Mouse (Mus musculus) C2C12 (cell line): ENCODE results near the gene Relt. TPM values are rescaled to one million over a fixed set of nuclear protein-coding genes. Genes with fewer than 3 reads are reported as not detected.

Source experiments
- H3K27me3 ChIP-seq: one replicate; pipeline ENCODE4 v1.6.1; 2011; ENCODE audit not compliant: control insufficient read depth, insufficient read depth, insufficient read length
- H3K36me3 ChIP-seq: one replicate; pipeline ENCODE4 v1.6.1; 2011; ENCODE audit not compliant: control insufficient read depth, insufficient read depth
- H3K4me3 ChIP-seq: one replicate; pipeline ENCODE4 v1.5.1; 2011; ENCODE audit warnings: mild to moderate bottlenecking, control low read depth; ENCODE audit not compliant: poor library complexity, insufficient read depth, severe bottlenecking
- H3K79me2 ChIP-seq: one replicate; pipeline ENCODE4 v1.6.1; 2011; ENCODE audit not compliant: control insufficient read depth, insufficient read depth
- H3K79me3 ChIP-seq: one replicate; pipeline ENCODE4 v1.6.1; 2011; ENCODE audit warnings: low read depth, control low read depth
- H3ac ChIP-seq: one replicate; pipeline ENCODE3; 2011; ENCODE audit warnings: low read depth; ENCODE audit not compliant: control insufficient read depth, insufficient read length
- CEBPB ChIP-seq: IDR thresholded peaks from one replicate; pipeline ENCODE4 v1.6.1; 2011; ENCODE audit warnings: low read depth, mild to moderate bottlenecking, control low read depth, moderate library complexity
- CTCF ChIP-seq: IDR thresholded peaks from one replicate; pipeline ENCODE4 v1.5.1; 2011; ENCODE audit not compliant: control insufficient read depth, insufficient read depth, insufficient read length
- FOSL1 ChIP-seq: IDR thresholded peaks from one replicate; pipeline ENCODE4 v1.8.0; 2011; ENCODE audit warnings: mild to moderate bottlenecking, low read length; ENCODE audit not compliant: poor library complexity, insufficient read depth, severe bottlenecking
- MAX ChIP-seq: IDR thresholded peaks from one replicate; pipeline ENCODE4 v1.6.1; 2011; ENCODE audit warnings: mild to moderate bottlenecking, control low read depth
- MYOD1 ChIP-seq: IDR thresholded peaks from one replicate; pipeline ENCODE4 v1.6.1; 2011; ENCODE audit warnings: low read depth; ENCODE audit not compliant: control insufficient read depth, insufficient read length
- MYOG ChIP-seq: IDR thresholded peaks from one replicate; pipeline ENCODE4 v1.6.1; 2011; ENCODE audit not compliant: control insufficient read depth, insufficient read length; ENCODE audit errors: extremely low read depth
- USF1 ChIP-seq: IDR thresholded peaks from one replicate; pipeline ENCODE4 v1.6.1; 2011; ENCODE audit warnings: low read depth, mild to moderate bottlenecking, control low read depth, moderate library complexity
- polyA plus RNA-seq: library from polyadenylated mRNA; unstranded; fragments of >200 nt; fragmentation: generic; extraction: Trizol; gene quantifications from one replicate; pipeline ENCODE4 v1.2.1, GENCODE M21; 2012; ENCODE audit warnings: missing spikeins

Gene Relt
- polyA plus RNA-seq, 1 experiment = 23.7 TPM

DNA sequence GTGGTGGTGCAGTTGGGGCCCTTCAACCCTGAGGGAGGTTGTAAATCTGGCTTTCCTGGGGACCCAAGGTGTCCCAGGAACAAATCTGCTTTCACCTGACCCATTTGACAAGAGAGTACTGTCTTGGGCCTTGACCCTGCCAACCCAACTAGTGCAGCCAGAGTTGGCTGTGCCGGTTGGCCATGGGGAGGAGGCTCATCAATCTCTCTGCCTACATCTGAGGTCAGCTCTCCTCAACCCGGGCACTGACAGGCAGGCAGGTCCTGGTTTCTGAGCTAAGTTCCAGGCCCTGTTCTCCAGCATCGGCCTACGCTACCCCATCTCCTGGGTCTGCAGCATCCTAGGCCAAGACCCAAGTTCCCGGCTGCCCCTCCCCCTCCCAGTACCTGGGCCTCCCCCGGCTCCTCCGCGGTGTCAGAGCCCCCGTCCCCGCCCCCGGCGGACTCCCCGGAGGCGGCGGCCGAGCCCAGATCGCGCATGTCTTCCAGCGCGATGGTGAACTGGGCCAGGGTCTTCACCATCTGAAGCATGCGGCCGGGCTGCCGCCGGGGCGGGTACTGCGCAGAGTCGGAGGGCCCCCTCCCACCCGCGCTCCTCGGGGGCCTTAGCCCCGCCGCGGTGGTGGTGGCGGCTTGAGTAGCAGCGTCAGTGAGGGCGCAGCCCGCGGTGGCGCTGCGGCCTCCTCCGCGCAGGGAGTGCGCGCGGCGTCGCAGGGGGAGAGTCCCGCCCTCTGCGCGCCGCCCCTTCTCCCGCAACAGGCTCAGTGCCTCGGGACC lies 31.0 kb upstream of the Relt start:
- H3K79me2 ChIP-seq = peaks cover 52% of the 10 kb centered on the region
- H3K4me3 ChIP-seq = no peak overlapping the region
- TF ChIP-seq CEBPB (no peak), MAX (no peak), MYOG (no peak), USF1 (no peak), CTCF (no peak), FOSL1 (no peak)
- no peaks in the 10 kb centered on the region for H3K36me3 ChIP-seq
- no peaks in the 10 kb centered on the region for H3K27me3 ChIP-seq
- no peak overlapping the region for H3ac ChIP-seq
- peaks cover 11% of the 10 kb centered on the region for H3K79me3 ChIP-seq

GRCm38 (mm10) chr7:100893249-100894056 lies 30.2 kb upstream of the Relt start:
- no peak overlapping the region for H3K4me3 ChIP-seq
- peaks cover 11% of the 10 kb centered on the region for H3K79me3 ChIP-seq
- H3K79me2 ChIP-seq = peaks cover 52% of the 10 kb centered on the region
- no peak overlapping the region for H3ac ChIP-seq
- H3K27me3 ChIP-seq = no peaks in the 10 kb centered on the region
- TF ChIP-seq FOSL1 = no peak
- no peak for TF ChIP-seq MYOD1
- no peak for TF ChIP-seq CTCF
- TF ChIP-seq MYOG = no peak
- no peak for TF ChIP-seq CEBPB
- no peak for TF ChIP-seq MAX
- no peak for TF ChIP-seq USF1
- H3K36me3 ChIP-seq = no peaks in the 10 kb centered on the region

- H3K79me3 ChIP-seq = no peaks in the 10 kb centered on the region
- no peaks in the 10 kb centered on the region for H3K79me2 ChIP-seq
- H3K27me3 ChIP-seq = no peaks in the 10 kb centered on the region
- no peak overlapping the region for H3K4me3 ChIP-seq
- H3K36me3 ChIP-seq = peaks cover 15% of the 10 kb centered on the region
- TF ChIP-seq CEBPB (no peak), FOSL1 (no peak), MYOG (no peak), MAX (no peak), CTCF (peak; percentile 17)
- H3ac ChIP-seq = no peak overlapping the region
These were observed 23.3 kb upstream of the Relt start for GRCm38 (mm10) chr7:100886535-100886934.

- Histone ChIP-seq H3K27me3 (no peaks in the 10 kb centered on the region), H3K4me3 (no peak overlapping the region), H3ac (no peak overlapping the region), H3K79me3 (no peaks in the 10 kb centered on the region), H3K36me3 (peaks cover 29% of the 10 kb centered on the region), H3K79me2 (no peaks in the 10 kb centered on the region)
- TF ChIP-seq MYOD1 (no peak), MAX (no peak), CTCF (no peak), FOSL1 (no peak)
These were observed 21.2 kb upstream of the Relt start for GRCm38 (mm10) chr7:100884460-100884859.

GRCm38 (mm10) chr7:100881950-100882349 lies 18.7 kb upstream of the Relt start:
- Histone ChIP-seq H3ac (no peak overlapping the region), H3K4me3 (no peak overlapping the region), H3K79me3 (no peaks in the 10 kb centered on the region), H3K36me3 (peaks cover 36% of the 10 kb centered on the region), H3K79me2 (no peaks in the 10 kb centered on the region), H3K27me3 (no peaks in the 10 kb centered on the region)
- TF ChIP-seq MAX (no peak), CEBPB (no peak), USF1 (no peak), MYOG (no peak), FOSL1 (no peak), MYOD1 (no peak), CTCF (no peak)

- H3K79me2 ChIP-seq = no peaks in the 10 kb centered on the region
- no peak overlapping the region for H3K4me3 ChIP-seq
- no peaks in the 10 kb centered on the region for H3K27me3 ChIP-seq
- TF ChIP-seq CEBPB (no peak), CTCF (no peak), MAX (no peak), USF1 (no peak), MYOG (no peak), MYOD1 (no peak)
- H3ac ChIP-seq = no peak overlapping the region
- H3K36me3 ChIP-seq = peaks cover 36% of the 10 kb centered on the region
- H3K79me3 ChIP-seq = no peaks in the 10 kb centered on the region
These were observed 18.3 kb upstream of the Relt start for GRCm38 (mm10) chr7:100881531-100881930.
